Mouse (Mus musculus) erythroblast, embryonic 14.5 days (primary cell): ENCODE data around the gene Gm3776.

Source experiments
- GATA1 ChIP-seq: IDR thresholded peaks from 2 replicates; pipeline ENCODE4 v1.6.1; 2012; ENCODE audit warnings: low read length, inconsistent platforms, mixed read lengths
- TAL1 ChIP-seq: IDR thresholded peaks from 3 replicates; pipeline ENCODE4 v1.6.1; 2012; ENCODE audit warnings: low read length, inconsistent platforms, mixed read lengths

DNA sequence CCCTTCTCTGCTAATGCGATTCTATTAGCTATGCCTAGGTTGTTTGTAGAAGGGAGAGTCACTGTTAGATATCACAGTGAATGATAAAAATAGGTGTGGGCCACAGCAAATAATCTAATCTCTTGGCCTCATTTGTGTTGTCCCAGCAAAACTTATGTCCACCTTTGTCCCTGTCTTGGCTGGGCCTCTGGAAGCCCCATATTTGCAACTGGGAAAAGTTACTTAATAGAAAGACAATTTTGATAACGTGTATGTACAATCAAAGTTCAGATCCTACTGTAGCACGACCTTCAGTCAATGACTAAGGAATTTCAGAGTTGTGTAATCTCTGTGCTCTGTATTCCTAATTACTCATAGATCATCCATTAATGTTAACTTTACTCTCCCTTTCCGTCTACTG is 39.9 kb upstream of the Gm3776 start:
- no peak for TF ChIP-seq GATA1
- TF ChIP-seq TAL1: no peak
